Mouse (Mus musculus) liver, adult 2 months (tissue): ENCODE results near the gene Epha8. TPM values are rescaled to one million over a fixed set of nuclear protein-coding genes. Genes with fewer than 3 reads are reported as not detected.

Experiments
- DNase-seq: peaks from one replicate; pipeline ENCODE4 v3.0.0-alpha.2; 2011; ENCODE audit warnings: low read depth, low spot score; ENCODE audit errors: extremely low read depth
- H3K27ac ChIP-seq: fragments of 200-500 bp; replicated peaks from 2 replicates; pipeline ENCODE4 v1.5.1; 2012; ENCODE audit warnings: low read depth, mild to moderate bottlenecking, control low read depth, inconsistent platforms, low read length; ENCODE audit not compliant: insufficient read depth
- H3K27me3 ChIP-seq: fragments of 200-500 bp; 2 replicates; pipeline ENCODE4 v1.6.1; 2012; ENCODE audit warnings: mild to moderate bottlenecking, moderate library complexity, low read length, inconsistent platforms; ENCODE audit not compliant: control insufficient read depth, insufficient read depth
- H3K36me3 ChIP-seq: fragments of 200-500 bp; 2 replicates; pipeline ENCODE4 v1.6.1; 2012; ENCODE audit warnings: low read length, inconsistent platforms; ENCODE audit not compliant: control insufficient read depth, insufficient read depth
- H3K4me1 ChIP-seq: fragments of 200-500 bp; 2 replicates; pipeline ENCODE4 v1.6.1; 2011; ENCODE audit warnings: low read length; ENCODE audit not compliant: control insufficient read depth, insufficient read depth
- H3K4me3 ChIP-seq: fragments of 200-500 bp; 2 replicates; pipeline ENCODE4 v1.5.1; 2011; ENCODE audit warnings: low read depth, mild to moderate bottlenecking, control low read depth, low read length, moderate library complexity; ENCODE audit not compliant: insufficient read depth
- H3K79me2 ChIP-seq: fragments of 200-500 bp; 2 replicates; pipeline ENCODE4 v1.6.1; 2012; ENCODE audit warnings: inconsistent platforms, mild to moderate bottlenecking, low read length, moderate library complexity; ENCODE audit not compliant: control insufficient read depth, insufficient read depth
- H3K9ac ChIP-seq: fragments of 200-500 bp; 2 replicates; pipeline ENCODE4 v1.6.1; 2012; ENCODE audit warnings: low read depth, mild to moderate bottlenecking, control low read depth, inconsistent platforms, low read length
- CTCF ChIP-seq: fragments of 200-500 bp; IDR thresholded peaks from 2 replicates; pipeline ENCODE4 v1.5.1; 2011; ENCODE audit warnings: low read depth, low read length, control low read depth
- POLR2A ChIP-seq: fragments of 200-500 bp; IDR thresholded peaks from 2 replicates; pipeline ENCODE4 v1.6.1; 2011; ENCODE audit warnings: low read length, control low read depth; ENCODE audit not compliant: insufficient read depth; ENCODE audit errors: extremely low read depth
- WGBS: fragments of 180-500 bp; shearing (Covaris S2); methylation state at CpG from one replicate; pipeline ENCODE4 v1.1.7; 2018; 5-methylcytosine and 5-hydroxymethylcytosine counted together
- polyA plus RNA-seq: library from polyadenylated mRNA; depleted of rRNA; stranded (reverse); fragments of >200 nt; gene quantifications from 2 replicates; pipeline ENCODE4 v1.2.3, GENCODE M21; 2012
- total RNA-seq: library from RNA; depleted of rRNA; stranded (reverse); fragments of >200 nt; gene quantifications from 2 replicates; pipeline ENCODE4 v1.2.3, GENCODE M21; 2014

Epha8 gene
- total and polyA plus RNA-seq, 2 experiments = not detected

DNA sequence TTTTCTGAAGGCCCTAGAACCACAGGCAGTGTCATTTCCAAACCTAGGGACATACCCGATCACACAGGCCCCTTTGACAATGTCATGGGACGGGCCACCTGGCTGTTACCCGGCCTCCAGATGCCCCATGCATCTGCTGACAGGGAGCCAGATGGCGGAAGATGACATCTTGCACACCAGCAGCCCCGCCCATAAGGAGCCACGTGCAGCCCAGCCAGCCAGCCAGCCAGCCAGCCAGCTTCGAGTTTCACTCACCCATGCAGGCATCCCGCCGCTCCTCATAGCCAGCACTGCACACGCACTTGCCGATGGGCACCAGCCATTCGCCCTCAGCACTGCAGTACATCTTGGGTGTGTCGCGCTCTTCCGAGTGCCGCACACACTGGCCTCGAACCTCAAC is 11.2 kb downstream of the Epha8 start:
- Histone ChIP-seq H3K4me3 (no peak overlapping the region), H3K27ac (no peak overlapping the region), H3K4me1 (no peaks in the 10 kb centered on the region), H3K9ac (no peak overlapping the region), H3K79me2 (no peaks in the 10 kb centered on the region), H3K36me3 (no peaks in the 10 kb centered on the region), H3K27me3 (no peaks in the 10 kb centered on the region)
- DNase-seq = no peak
- no peak for TF ChIP-seq POLR2A
- WGBS = 63% methylated on average over 17 of the region's 17 CpGs

DNA sequence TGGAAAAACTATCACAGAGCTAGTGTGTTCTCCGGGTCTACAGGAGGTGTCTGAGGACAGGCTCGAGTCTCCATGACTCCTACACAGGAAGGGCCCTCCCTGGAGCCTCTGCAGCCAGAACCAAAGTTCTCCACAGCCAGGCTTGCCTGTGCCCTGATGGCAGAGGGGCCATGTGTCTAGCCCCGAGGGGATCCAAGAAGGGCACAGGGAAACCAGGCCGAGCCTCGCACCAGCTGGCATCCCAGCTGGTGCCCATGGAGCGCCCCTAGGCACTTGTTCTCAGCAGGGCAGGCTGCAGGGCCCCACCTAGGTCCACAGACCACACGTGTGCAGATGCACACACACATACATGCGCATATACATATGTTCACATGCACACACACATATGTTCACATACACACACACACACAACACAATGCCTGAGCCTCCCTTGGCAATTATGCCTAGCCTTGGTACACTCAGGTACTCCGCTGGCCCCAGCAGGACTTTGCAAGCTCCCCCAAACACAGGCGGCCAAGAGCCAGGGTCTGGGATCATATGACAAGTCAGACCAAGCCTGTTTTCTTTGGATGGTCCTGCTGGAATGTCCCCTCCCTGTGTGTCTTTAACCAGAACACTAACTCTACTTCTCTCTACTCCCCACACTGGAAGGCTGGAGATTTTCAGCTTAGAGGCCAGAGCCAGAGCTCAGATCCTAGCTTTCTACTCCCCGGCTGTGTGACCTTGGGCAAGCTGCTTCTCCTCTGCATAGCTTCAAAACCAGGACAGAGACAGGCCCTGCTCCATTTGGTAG is 11.9 kb downstream of the Epha8 start:
- no peaks in the 10 kb centered on the region for H3K27me3 ChIP-seq
- DNase-seq = no peak
- no peak overlapping the region for H3K27ac ChIP-seq
- no peak overlapping the region for H3K4me3 ChIP-seq
- H3K36me3 ChIP-seq = no peaks in the 10 kb centered on the region
- no peak overlapping the region for H3K9ac ChIP-seq
- H3K79me2 ChIP-seq = no peaks in the 10 kb centered on the region
- TF ChIP-seq CTCF = no peak
- no peak for TF ChIP-seq POLR2A
- 73% methylated on average over 11 of the region's 11 CpGs for WGBS
- H3K4me1 ChIP-seq = no peaks in the 10 kb centered on the region

DNA sequence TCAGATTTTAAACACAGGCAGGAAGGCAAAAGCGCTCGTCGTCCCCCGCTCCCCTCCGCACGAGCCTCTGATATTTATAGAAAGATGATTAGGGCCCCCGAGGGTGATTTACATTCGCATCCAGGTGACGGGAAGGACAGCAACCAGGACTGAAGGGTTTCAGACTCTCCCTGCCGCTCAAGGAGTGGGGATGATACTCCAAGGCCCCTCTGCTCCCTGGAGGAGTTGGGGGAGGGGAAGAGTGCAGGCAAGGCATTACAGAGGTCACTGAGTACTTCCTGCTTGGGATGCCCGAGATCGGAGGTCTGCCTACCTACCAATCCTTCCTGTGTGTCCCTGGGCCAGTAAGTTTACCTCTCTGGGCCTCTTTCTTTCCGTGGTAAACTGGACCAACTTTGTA is 13.4 kb downstream of the Epha8 start:
- Histone ChIP-seq H3K27me3 (no peaks in the 10 kb centered on the region), H3K9ac (no peak overlapping the region), H3K27ac (no peak overlapping the region), H3K36me3 (no peaks in the 10 kb centered on the region), H3K4me1 (no peaks in the 10 kb centered on the region), H3K79me2 (no peaks in the 10 kb centered on the region), H3K4me3 (no peak overlapping the region)
- TF ChIP-seq CTCF (no peak), POLR2A (no peak)
- 27% methylated on average over 13 of the region's 13 CpGs for WGBS
- DNase-seq = no peak

DNA sequence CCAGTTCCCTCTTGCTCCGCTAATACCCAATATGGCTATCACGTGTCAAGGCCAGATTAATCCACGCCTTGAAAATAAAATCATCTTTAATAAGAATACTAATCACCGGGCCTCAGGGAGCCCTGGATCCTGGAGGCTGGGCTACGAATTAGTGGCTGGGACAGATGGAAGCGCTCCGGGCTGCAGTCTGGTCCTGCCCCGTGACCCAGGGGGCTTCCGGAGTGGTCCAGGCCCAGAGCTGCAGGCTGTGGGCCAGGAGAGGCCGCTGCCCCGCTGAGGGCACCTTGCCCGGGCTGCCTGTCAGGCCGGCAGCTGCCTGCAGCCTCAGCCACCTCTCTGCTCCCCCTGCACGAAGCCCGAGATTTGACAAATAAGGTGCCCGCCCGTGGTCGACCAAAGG is 13.9 kb downstream of the Epha8 start:
- TF ChIP-seq POLR2A (no peak), CTCF (no peak)
- H3K79me2 ChIP-seq = no peaks in the 10 kb centered on the region
- no peak overlapping the region for H3K9ac ChIP-seq
- H3K36me3 ChIP-seq = no peaks in the 10 kb centered on the region
- no peak for DNase-seq
- H3K27me3 ChIP-seq = no peaks in the 10 kb centered on the region
- H3K27ac ChIP-seq = no peak overlapping the region
- H3K4me3 ChIP-seq = no peak overlapping the region
- 33% methylated on average over 18 of the region's 18 CpGs for WGBS
- H3K4me1 ChIP-seq = no peaks in the 10 kb centered on the region

GRCm38 (mm10) chr4:136937935-136938334 is 18.7 kb downstream of the Epha8 start:
- no peak for DNase-seq
- Histone ChIP-seq H3K79me2 (no peaks in the 10 kb centered on the region), H3K4me3 (no peak overlapping the region), H3K27me3 (no peaks in the 10 kb centered on the region), H3K9ac (no peak overlapping the region), H3K36me3 (no peaks in the 10 kb centered on the region), H3K4me1 (no peaks in the 10 kb centered on the region), H3K27ac (no peak overlapping the region)
- 84% methylated on average over 5 of the region's 5 CpGs for WGBS
- TF ChIP-seq CTCF (no peak), POLR2A (no peak)

- no peaks in the 10 kb centered on the region for H3K79me2 ChIP-seq
- WGBS = 68% methylated on average over 4 of the region's 4 CpGs
- H3K36me3 ChIP-seq = no peaks in the 10 kb centered on the region
- no peaks in the 10 kb centered on the region for H3K27me3 ChIP-seq
- H3K4me3 ChIP-seq = no peak overlapping the region
- H3K27ac ChIP-seq = no peak overlapping the region
- no peak for DNase-seq
- TF ChIP-seq CTCF (no peak), POLR2A (no peak)
- no peaks in the 10 kb centered on the region for H3K4me1 ChIP-seq
- no peak overlapping the region for H3K9ac ChIP-seq
Observed at GRCm38 (mm10) chr4:136937344-136937743, 19.3 kb downstream of the Epha8 start.
